Mouse (Mus musculus): ENCODE results near the gene Lypd6b. TPM values are rescaled to one million over a fixed set of nuclear protein-coding genes. Genes with fewer than 3 reads are reported as not detected.
A peak's percentile ranks its signal among the peaks of the same experiment; 100 is the strongest.

Lypd6b gene
- polyA plus RNA-seq (2015; fragmentation: Nextera tagmentation; extraction: Ambion mirVana), result 0.68 and 0.73 TPM in 2 replicates

- peak within 1 kb of the TSS; percentile 99 for H3K4me2 ChIP-seq (replicated peaks; ENCODE audit: low read depth)
- no peak for TF ChIP-seq CTCF (IDR thresholded peaks at IDR 0.05; ENCODE audit: low read depth)
- WGBS, result under 1% methylated on average over 78 of the region's 79 CpGs
- H3K9me3 ChIP-seq (ENCODE audit: control insufficient read depth), result no peaks in the 10 kb centered on the region
- peak within 1 kb of the TSS; percentile 34; the same call in 1 of the 2 replicates for H3K9ac ChIP-seq (ENCODE audit: low read depth, low read length)
- H3K4me3 ChIP-seq (ENCODE audit: low read depth, low read length), result peak within 1 kb of the TSS; percentile 60
- no peaks in the 10 kb centered on the region for H3K36me3 ChIP-seq (ENCODE audit: control insufficient read depth, insufficient read depth)
- no peak within 1 kb of the TSS for H3K27ac ChIP-seq (ENCODE audit: low read depth, low read length)
- no peaks in the 10 kb centered on the region for H3K4me1 ChIP-seq (replicated peaks; ENCODE audit: control insufficient read depth, insufficient read depth, low read length)
- ATAC-seq, result peak; percentile 90
- H3K27me3 ChIP-seq (replicated peaks; ENCODE audit: control insufficient read depth, insufficient read depth, low read length), result peaks cover 16% of the 10 kb centered on the region; the same call in 1 of the 2 replicates
These were observed at the start of gene Lypd6b for GRCm38 (mm10) chr2:49787376-49788050. Gene Lypd6b, plus strand, starts transcription at chr2:49787688.

DNA sequence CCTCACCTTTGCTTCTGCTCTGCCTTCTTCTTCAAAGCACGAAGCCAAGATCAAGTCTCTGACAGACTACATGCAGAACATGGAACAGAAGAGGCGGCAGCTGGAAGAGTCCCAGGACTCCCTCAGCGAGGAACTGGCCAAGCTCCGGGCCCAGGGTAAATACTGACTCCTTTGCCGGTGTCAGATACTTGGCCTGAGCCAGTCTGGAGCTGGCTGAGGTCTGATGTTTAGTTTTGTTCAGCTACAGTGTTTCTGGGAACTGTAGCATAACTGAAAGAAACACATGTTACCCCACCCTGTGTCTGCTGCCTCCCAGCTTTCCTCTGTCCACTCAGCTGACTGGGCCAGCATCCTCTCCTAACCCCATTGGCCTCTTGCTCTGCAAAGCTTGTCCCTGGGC lies 48.4 kb upstream of the Lypd6b start:
- Histone ChIP-seq H3K27ac (ENCODE audit: low read depth, low read length) (no peak overlapping the region), H3K4me2 (replicated peaks; ENCODE audit: low read depth) (no peak overlapping the region), H3K4me1 (replicated peaks; ENCODE audit: control insufficient read depth, insufficient read depth, low read length) (no peaks in the 10 kb centered on the region), H3K9me3 (ENCODE audit: control insufficient read depth) (no peaks in the 10 kb centered on the region), H3K9ac (ENCODE audit: low read depth, low read length) (no peak overlapping the region), H3K36me3 (ENCODE audit: control insufficient read depth, insufficient read depth) (no peaks in the 10 kb centered on the region), H3K27me3 (replicated peaks; ENCODE audit: control insufficient read depth, insufficient read depth, low read length) (no peaks in the 10 kb centered on the region), H3K4me3 (ENCODE audit: low read depth, low read length) (no peak overlapping the region)
- no peak for TF ChIP-seq CTCF (IDR thresholded peaks at IDR 0.05; ENCODE audit: low read depth)
- ATAC-seq, result no peak
- WGBS, result 65% methylated on average over 5 of the region's 5 CpGs

GRCm38 (mm10) chr2:49741026-49741425 lies 46.5 kb upstream of the Lypd6b start:
- no peak for TF ChIP-seq CTCF (IDR thresholded peaks at IDR 0.05; ENCODE audit: low read depth)
- H3K27me3 ChIP-seq (replicated peaks; ENCODE audit: control insufficient read depth, insufficient read depth, low read length), result no peaks in the 10 kb centered on the region
- H3K9me3 ChIP-seq (ENCODE audit: control insufficient read depth), result no peaks in the 10 kb centered on the region
- no peaks in the 10 kb centered on the region for H3K36me3 ChIP-seq (ENCODE audit: control insufficient read depth, insufficient read depth)
- ATAC-seq, result no peak
- no peak overlapping the region for H3K4me2 ChIP-seq (replicated peaks; ENCODE audit: low read depth)
- H3K4me1 ChIP-seq (replicated peaks; ENCODE audit: control insufficient read depth, insufficient read depth, low read length), result no peaks in the 10 kb centered on the region
- H3K9ac ChIP-seq (ENCODE audit: low read depth, low read length), result no peak overlapping the region
- H3K27ac ChIP-seq (ENCODE audit: low read depth, low read length), result no peak overlapping the region
- WGBS, result 63% methylated on average over 6 of the region's 6 CpGs
- no peak overlapping the region for H3K4me3 ChIP-seq (ENCODE audit: low read depth, low read length)

- no peak overlapping the region for H3K4me2 ChIP-seq (replicated peaks; ENCODE audit: low read depth)
- 75% methylated on average over 16 of the region's 16 CpGs for WGBS
- no peak overlapping the region for H3K4me3 ChIP-seq (ENCODE audit: low read depth, low read length)
- H3K4me1 ChIP-seq (replicated peaks; ENCODE audit: control insufficient read depth, insufficient read depth, low read length), result no peaks in the 10 kb centered on the region
- no peaks in the 10 kb centered on the region for H3K36me3 ChIP-seq (ENCODE audit: control insufficient read depth, insufficient read depth)
- no peaks in the 10 kb centered on the region for H3K9me3 ChIP-seq (ENCODE audit: control insufficient read depth)
- H3K27me3 ChIP-seq (replicated peaks; ENCODE audit: control insufficient read depth, insufficient read depth, low read length), result no peaks in the 10 kb centered on the region
- TF ChIP-seq CTCF (IDR thresholded peaks at IDR 0.05; ENCODE audit: low read depth), result no peak
- H3K9ac ChIP-seq (ENCODE audit: low read depth, low read length), result no peak overlapping the region
- H3K27ac ChIP-seq (ENCODE audit: low read depth, low read length), result no peak overlapping the region
- ATAC-seq, result no peak
These were observed 45.4 kb upstream of the Lypd6b start for GRCm38 (mm10) chr2:49741895-49742734.

DNA sequence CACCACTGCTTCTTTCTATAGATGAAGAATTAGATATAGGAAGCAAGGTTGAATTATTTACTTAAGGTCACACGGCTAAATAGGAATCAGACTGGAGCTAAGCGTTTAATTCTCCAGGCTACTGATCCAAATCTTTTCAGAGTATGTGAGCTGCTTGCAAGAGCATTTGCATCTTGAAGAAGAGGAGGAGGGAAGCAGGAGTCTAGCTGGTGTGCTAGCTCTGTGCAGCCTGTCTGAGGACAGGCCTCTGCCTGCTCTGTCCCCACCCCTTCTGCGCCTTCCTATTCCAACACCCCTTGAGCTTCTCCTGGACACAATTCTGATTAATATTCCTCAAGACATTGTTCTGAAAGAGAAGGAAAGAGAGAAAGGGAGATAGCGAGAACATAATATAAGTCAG lies 44.6 kb upstream of the Lypd6b start:
- 71% methylated on average over 4 of the region's 4 CpGs for WGBS
- no peak overlapping the region for H3K4me3 ChIP-seq (ENCODE audit: low read depth, low read length)
- no peaks in the 10 kb centered on the region for H3K36me3 ChIP-seq (ENCODE audit: control insufficient read depth, insufficient read depth)
- no peaks in the 10 kb centered on the region for H3K27me3 ChIP-seq (replicated peaks; ENCODE audit: control insufficient read depth, insufficient read depth, low read length)
- no peak overlapping the region for H3K9ac ChIP-seq (ENCODE audit: low read depth, low read length)
- ATAC-seq, result no peak
- H3K4me1 ChIP-seq (replicated peaks; ENCODE audit: control insufficient read depth, insufficient read depth, low read length), result no peaks in the 10 kb centered on the region
- no peak overlapping the region for H3K27ac ChIP-seq (ENCODE audit: low read depth, low read length)
- no peaks in the 10 kb centered on the region for H3K9me3 ChIP-seq (ENCODE audit: control insufficient read depth)
- H3K4me2 ChIP-seq (replicated peaks; ENCODE audit: low read depth), result no peak overlapping the region
- no peak for TF ChIP-seq CTCF (IDR thresholded peaks at IDR 0.05; ENCODE audit: low read depth)

DNA sequence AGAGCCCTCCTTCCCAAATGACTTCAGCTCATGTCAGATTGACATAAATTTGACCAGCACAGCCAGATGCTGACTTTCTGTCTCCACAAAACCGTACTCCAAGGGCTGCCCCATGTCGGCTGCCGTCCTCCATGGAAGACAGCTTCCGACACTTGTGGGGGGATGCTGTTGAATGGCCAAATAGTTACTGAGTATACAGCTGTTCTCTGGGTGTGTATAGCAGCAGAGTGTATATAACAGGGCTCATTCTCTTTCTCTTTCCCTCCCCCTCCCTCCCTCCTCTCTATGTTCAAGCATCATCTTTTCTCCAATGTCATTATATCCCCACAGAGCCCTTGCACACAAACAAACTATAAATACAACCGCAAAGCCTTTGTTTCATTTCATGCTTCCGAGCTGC lies 43.7 kb upstream of the Lypd6b start:
- Histone ChIP-seq H3K9ac (ENCODE audit: low read depth, low read length) (no peak overlapping the region), H3K27me3 (replicated peaks; ENCODE audit: control insufficient read depth, insufficient read depth, low read length) (no peaks in the 10 kb centered on the region), H3K4me3 (ENCODE audit: low read depth, low read length) (no peak overlapping the region), H3K4me1 (replicated peaks; ENCODE audit: control insufficient read depth, insufficient read depth, low read length) (no peaks in the 10 kb centered on the region), H3K9me3 (ENCODE audit: control insufficient read depth) (no peaks in the 10 kb centered on the region), H3K27ac (ENCODE audit: low read depth, low read length) (no peak overlapping the region), H3K4me2 (replicated peaks; ENCODE audit: low read depth) (peak overlapping the region; percentile 18), H3K36me3 (ENCODE audit: control insufficient read depth, insufficient read depth) (no peaks in the 10 kb centered on the region)
- 53% methylated on average over 6 of the region's 6 CpGs for WGBS
- ATAC-seq, result no peak
- TF ChIP-seq CTCF (IDR thresholded peaks at IDR 0.05; ENCODE audit: low read depth), result no peak

Measured in intestine, postnatal 0 days (tissue).